Mouse (Mus musculus): ENCODE data around the gene Cald1.
A peak's percentile ranks its signal among the peaks of the same experiment; 100 is the strongest.

The Cald1 gene

DNA sequence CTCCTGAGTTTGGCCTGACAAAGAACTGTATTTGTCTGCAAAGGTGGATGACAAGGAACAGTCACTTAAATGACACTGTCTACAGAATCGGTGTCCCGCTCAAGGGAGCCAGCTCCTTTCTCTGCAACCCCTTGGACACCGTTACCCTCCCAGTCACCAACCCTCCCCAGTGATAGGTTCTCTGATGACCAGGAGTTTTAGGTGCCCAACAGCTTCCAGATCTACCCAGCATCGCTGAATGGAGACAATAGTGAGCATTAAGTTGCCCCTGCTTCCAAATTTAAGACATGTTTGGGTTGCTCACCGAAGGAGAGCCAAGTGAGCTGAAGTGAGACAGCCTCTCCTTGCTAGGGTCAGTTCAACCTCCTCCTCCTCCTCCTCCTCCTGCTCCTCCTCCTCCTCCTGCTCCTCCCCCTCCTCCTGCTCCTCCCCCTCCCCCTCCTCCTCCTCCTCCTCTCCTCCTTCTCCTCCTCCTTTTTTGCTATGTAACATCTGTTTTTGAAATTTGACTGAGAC, 70.5 kb downstream of the Cald1 start:
- DNase-seq (ENCODE audit: low read depth), result no peak

DNA sequence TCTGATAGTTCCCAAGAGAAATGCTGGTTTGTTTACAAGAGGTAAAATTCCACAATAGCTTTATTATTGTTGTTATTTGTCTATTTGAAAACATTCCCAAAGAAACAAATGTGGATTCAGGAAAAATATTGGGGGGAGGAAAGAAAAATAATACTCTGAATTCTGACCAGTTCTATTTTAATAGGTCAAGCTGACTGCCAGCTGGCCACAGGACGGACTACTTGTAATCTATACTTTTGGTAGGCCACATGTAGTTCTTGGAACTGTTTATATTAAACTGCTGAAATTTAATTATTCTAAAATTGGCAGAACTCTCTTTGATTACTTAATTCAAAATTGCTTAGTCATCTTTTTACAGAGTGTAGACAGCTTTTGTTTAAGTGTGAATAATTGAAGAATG, 73.1 kb downstream of the Cald1 start:
- no peak for DNase-seq (ENCODE audit: low read depth)

DNA sequence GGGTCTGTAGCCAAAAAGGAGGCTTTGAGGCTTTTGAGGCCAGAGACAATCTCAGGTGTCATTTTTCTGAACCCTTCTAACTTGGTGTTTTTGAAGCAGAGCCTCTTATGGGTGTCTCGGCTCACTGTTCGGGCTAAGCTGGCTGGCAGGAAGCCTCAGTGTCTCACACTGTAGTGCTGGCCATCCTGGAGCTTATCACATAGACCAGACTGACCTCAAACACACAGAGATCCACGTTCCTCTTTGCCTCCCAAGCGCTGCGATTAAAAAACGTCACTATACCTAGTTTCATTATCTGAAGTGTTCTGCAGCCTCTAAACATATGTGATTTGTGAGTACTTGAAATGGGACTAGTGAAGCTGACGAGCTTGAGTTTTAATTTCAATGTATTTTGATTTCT, 76.1 kb downstream of the Cald1 start:
- DNase-seq (ENCODE audit: low read depth), result no peak

DNA sequence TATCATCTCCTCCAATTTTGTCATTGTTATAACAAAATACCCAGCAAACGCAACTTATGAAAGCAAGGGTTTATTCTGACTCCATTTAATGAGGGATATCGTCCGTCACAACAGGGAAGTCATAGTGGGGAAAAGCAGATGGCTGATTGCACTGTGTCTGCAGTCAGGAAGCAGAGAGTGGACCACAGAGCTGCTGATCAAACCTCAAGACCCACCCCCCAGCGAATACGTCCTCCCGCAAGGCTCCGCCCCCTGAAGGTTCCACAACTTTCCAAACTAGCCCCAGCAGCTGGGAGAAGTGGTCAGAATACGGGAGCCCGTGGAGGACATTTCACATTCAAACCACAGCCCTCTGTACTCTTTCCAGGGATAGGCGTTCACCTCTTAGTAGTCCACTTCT, 76.6 kb downstream of the Cald1 start:
- DNase-seq (ENCODE audit: low read depth), result peak; percentile 5

DNA sequence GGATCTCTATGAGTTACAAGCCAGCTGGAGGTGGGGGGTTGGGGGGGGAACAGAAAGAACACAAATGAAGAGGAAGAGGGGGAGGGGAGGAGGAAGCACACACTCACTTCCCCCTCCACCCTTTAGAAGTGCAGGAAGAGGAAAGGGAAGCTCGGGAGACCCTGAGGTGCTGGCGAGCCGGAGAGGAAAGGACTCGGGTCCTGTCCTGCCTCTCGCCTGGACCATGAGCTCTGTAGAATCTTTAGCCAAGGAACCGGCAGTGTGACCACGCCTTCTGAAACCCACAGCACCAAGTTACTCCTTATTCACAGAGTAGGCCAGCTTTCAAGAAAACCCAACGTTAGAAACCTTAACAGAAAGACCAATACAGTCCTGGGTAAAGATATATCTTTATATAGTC, 83.8 kb downstream of the Cald1 start:
- DNase-seq (ENCODE audit: low read depth), result no peak

DNA sequence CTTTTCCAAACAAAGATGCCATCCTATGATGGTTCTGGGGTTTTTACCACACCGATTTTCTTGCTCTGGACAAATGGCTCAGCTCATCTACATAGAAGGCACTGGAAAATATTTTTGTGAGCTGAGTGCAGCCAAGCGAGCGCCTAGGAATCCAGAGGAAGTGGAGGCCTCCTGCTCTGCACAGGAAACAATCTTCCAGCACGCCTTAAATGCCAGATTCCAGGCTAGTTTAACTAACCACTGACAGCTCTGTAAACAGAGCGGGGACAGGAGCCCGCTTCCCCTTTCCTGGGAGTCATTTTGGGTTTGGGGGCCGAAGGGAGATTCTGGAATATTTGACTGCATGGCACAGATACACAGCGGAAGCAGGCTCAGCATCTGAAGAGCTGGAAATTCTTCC, 86.6 kb downstream of the Cald1 start:
- DNase-seq (ENCODE audit: low read depth), result no peak

DNA sequence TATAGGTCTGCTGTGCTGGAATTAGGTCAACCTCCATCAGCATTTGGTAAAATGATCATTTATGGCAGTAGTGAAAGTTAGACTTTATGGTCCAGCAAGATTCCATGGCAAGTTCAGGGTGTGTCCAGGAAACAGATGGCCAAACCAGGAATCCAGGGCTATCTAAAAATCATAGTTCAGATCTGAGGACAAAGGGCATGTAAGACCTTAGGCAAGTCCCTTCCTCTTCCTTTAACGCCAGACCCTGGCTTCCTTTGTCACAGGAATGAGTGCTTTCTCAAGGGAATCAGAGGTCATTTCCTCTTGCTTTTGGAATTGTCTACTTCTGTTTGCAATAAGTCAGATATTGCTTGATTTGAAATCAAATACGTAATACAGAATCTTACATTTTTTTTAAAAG, 90.7 kb downstream of the Cald1 start:
- DNase-seq (ENCODE audit: low read depth), result no peak

DNA sequence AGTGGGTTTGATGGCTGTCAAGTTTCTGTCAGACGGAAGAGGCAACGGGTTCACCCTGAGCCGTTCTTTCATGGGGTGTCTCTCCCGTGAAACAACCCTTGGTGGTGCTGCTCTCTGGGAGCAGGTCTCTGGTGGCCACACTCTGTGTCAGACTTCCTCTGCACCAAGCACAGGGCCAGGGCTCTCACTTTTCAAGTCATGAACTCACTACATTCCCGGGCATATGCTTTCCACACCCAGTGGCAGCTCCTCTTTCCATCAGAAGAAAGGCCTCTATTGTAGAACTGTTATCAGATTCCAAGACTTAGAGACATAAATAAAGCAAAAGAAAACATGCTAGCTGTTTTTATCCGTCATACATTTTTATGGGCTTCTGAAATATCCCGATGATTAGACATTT, 93.1 kb downstream of the Cald1 start:
- no peak for DNase-seq (ENCODE audit: low read depth)

DNA sequence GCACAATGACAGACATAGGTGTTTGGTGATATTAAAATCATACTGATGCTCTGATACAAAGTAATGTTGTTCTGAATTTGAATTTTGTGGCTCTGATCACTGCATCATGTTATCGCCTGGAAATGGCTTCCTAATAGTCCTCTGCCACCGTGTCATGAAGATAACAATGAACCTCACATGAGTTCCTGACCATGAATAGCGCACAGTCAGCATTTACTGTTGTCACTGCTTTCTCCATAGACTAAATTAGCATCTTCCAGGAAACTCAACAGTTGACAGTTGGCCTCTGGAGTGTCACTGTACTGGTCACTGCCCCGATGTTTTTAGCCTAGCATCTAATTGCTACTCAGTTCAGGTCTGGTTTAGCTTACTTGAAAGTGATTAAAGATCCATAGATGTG, 95.8 kb downstream of the Cald1 start:
- DNase-seq (ENCODE audit: low read depth), result no peak

DNA sequence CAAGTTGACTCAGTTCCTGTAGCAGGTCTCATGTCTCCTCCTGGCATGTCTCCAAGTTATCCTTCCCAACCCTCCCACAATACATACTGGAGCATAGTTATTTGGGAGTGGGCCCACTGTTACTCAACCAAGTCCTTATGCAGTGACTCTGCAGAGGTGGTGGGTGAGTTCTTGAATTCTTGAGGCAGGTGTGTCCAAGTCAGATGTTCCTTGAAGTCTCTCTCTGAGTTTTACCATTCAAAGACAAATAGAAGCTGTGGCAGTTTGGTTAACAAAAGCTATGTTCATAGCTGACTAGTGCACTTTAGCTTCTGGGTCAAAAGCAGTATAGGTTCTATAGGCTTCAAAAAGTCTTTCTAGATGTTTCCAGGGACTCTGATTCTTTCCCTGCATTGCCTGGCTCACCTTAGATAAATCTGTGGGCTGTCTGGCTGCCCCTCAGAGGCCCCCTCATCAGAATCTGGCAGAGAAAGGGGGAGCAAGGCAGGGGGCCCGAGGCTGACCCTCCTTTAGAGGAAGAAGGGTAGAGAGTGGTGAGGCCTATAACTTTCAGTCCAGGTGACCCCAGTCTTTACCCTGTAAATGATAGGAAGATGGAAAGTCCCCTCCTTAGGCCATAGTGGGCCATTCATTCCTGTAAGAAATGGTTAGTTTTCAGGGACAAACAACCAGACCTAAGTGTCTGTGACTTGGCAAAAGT, 105.3 kb downstream of the Cald1 start:
- DNase-seq (ENCODE audit: low read depth), result no peak

DNA sequence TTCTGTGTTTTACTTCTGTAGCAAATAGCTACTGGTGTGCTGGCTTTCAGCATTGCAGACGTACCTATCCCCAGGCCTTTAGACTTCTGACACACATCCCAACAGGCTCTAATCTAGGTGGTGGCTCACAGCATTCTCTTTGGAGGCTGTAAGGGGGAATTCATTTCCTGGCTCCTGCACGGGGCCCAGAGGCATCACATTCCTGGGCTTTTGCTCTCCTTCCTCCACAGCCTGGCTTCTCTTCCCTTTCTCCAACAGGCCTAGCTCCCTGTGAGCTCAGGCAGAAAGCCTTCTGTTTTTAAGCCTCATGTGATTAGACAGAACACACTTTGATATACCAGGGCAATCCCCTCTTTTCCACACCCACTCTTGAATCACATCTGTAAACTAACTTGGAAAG, 109.2 kb downstream of the Cald1 start:
- DNase-seq (ENCODE audit: low read depth), result no peak

DNA sequence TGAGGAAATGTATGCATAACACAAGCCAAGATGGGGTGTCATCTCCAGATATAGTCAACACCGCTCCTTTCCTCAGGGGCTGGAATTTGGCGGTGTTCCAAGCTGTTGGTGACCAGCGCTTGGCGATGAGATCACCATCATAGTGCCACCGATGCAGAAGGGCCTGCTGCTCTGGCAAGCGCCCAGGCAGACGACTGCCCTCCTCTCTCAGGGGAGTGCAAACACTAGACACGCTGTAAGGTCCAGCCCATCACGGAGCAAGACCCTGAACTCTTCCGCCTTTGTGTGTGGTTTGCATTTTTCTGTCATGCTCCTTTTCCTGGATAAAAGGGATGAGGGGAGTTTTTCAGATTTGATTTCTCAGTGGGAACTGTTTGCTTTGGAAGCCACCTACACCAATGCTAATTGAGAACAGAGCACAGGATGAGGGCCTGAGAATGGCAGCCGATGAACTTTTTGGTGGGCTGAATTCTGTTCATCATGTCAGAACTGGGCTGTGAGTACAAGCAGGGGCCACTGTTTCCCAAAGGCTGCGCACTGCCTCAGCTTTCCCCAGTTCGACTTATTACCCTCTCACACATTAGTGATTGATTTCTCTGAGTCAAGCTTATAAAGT, 110.5 kb downstream of the Cald1 start:
- DNase-seq (ENCODE audit: low read depth), result no peak

DNA sequence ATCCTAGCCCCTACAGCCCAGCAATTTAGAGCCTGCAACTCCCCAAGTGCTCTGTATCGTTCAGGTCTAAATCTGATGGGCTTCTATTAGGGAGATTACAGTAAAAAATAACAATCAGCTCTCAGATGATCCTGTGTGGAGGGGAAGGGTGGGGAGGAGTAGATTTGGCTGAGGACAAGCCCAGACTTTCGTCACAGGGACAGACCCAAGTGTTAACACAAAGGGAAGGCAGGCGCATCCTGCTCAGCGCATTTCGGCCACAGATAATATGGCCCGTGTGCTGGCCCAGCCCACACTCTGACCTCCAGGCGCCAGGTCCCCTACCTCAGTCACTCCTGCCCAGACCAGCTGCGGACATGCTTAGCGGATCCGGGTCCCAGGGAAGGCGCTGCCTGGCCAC, 111.0 kb downstream of the Cald1 start:
- no peak for DNase-seq (ENCODE audit: low read depth)

DNA sequence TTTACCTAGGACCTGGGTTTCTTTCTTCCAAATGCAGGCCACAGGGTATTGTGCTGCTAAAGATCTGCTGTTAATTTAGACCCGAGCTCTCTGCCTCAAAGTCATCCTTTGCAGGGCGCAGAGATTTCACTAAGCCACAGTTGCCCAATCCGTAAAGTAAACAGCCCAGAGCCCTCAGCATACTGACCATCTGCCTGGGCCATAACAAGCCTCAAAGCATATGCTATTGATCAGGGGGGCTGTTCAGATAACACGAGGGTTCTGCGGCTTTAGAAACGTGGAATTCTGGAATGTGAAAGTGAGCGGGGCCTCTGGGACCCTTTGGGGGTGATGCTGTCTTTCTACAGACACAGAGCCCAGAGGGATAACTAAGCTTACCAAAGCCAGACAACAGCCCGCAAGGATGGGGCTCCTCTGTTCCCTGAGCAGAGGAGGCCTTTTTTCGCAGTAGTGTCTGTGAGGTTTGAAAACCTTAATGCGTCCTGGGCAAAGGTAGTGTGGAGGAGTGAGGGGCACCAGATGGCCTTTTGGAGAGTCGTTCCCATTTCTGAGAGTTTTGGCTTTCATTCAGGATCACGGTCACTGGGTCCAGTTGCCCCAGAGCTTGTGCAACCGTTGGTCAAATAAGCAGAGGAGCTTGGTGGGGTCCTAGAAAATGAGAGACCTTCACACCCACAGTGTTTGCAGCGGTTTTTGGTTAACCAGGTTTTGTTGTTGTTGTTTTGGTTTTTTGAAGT, 111.8 kb downstream of the Cald1 start:
- DNase-seq (ENCODE audit: low read depth), result no peak

DNA sequence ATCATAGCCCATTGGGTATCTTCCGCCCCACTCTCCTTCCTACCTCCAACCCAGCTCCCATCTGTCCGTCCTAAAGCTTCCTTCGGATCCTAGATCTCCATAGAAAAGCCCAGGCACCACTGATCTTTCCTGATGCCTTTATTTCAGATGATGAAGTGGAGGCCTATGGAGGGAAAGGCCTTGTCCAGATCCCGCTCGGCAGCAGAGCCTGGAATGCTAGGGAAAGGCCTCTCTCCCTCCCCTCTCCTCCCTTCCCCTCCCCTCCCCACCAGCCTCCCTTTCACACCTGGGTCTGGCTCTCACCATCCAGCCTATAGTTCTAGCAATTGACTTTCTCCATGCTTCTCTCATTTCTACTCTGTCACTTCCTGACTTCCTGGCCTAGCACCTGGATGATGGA, 112.5 kb downstream of the Cald1 start:
- no peak for DNase-seq (ENCODE audit: low read depth)

DNA sequence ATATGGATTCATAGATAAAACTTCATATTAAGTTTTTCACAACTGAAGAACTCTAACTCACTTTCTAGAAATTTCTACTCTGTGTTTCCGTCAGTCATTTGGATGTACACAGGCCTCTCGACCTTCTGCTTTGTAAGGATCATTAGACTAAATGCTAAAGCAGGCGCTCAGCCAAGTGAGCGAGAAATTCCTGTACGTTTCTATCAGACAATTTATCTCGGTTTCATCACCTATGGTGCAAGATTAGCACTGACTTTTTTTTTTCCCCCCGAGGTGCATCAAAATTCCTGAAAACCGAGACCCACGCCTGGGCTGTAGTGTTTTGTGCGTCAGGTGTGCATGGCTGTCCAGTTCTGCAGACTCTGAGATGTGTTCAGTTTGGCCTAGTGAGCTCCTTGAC, 113.3 kb downstream of the Cald1 start:
- no peak for DNase-seq (ENCODE audit: low read depth)

DNA sequence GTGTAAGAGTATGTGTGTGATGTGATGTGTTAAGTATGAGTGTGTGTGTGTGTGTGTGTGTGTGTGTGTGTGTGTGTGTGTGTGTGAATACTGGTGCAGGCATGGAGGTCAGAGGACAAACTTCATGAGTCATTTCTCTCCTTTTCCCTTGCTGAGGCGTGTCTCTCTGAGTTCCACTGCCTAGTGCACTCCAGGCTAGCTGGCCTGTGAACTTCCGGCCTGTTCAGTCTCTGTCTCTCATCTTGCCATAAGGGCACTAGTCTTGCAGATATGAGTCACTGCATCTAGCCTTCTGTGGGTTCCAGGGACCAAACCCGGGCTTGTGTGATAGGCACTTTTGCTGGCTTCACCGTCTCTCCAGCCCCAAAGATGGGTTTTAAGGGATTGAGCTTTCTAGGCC, 114.9 kb downstream of the Cald1 start:
- no peak for DNase-seq (ENCODE audit: low read depth)

DNA sequence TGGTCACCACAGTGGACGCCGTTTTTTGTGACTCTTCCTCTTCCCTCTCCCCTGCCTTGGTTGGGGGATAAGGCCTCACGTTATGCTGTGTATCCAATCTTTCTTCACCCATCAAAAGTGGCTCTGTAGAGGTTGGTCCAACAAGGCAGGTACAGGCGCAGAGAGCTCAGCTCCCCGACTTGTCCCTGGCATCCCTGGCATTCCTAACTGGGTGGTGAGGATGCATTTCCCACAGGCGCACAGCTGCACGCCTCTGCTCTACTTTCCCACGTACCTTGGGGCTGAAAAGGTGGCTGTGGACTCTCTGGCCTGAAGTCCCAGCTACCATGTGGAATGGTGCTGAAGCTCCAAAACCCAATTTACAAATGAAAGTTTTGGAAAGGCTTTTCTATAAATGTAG, 115.5 kb downstream of the Cald1 start:
- DNase-seq (ENCODE audit: low read depth), result no peak

DNA sequence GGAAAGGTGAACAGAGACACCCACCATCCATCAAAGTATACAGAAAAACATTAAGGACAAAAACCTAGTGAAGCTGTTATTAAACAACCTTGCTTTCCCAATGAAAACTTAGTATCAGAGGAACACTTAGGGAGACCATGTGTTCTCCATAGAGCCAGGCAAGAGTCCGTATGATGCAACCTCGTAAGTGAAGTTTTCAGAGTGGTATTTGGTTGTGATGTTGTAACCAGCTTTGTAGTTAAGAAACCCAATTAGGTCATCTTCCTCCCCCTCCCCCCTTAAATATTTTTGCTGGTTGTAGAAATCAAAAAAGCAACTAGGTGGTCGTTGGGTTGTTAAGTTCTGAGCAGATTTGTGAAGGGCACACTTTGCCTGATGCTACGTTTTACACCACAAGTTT, 116.3 kb downstream of the Cald1 start:
- DNase-seq (ENCODE audit: low read depth), result no peak

DNA sequence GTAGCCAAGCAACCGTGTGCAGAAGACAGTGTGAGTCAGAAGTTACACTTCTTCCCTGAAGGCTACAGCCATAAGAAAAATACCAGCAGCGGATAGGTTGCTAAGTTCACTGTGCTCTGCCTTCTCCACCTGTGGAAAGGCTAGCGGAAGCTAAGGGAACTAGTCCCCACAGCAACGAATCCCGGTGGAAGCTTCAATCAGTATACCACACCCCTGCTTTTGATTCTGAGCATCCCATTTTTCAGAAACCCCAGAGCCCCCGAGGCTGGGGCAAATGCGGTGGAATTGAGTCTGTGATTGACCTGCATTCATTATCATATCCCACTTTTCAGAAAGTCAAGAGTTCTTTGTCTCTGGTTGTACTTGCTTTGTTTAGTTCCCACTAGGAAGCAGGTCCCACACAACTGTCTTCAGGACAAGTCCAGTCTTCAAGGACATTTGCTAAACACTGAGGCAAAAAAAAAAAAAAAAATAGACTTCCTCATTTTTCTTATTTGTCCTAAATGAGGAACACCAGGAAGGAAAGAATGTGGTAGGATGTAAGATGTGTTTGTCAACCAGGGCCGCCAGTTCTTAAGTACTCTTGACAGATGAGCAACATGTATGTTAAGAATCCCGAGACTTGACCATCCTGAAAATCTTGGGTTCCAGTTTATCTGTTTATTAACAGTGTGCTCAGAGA, 118.0 kb downstream of the Cald1 start:
- no peak for DNase-seq (ENCODE audit: low read depth)

DNA sequence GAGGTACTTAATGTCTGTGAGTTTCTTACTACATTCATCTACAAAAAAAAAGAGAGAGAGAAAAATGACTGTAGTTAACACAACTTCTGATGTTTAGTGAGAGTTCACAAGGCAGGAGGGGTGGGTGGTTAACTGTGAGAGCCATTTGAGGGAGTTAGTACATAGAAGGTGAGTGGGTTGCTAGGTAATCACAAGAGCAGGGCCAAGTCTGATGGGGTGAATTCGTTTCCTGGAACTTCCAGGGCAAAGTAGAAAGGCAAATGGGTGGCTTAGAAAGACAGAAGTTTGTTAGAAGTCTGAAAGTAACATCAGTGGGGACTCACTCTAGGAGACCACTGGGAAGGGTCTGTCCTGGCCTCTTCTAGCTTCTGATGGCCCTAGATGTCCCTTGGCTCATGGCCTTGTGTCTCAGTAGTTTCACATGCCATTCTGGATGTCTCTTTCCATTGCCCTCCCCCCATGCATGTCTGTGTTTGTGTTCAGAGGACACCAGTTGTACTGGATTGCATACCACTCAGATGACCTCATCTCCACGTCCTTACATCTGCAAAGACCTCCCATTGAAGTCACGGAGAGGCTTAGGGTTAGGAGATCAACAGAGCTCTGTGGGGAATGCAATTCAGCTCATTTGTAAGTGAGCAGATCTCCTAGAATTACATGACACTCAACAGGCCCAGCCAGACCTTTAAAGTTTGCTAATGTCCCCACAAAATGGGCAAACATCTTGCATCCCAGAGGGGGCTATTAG, 118.8 kb downstream of the Cald1 start:
- no peak for DNase-seq (ENCODE audit: low read depth)

DNA sequence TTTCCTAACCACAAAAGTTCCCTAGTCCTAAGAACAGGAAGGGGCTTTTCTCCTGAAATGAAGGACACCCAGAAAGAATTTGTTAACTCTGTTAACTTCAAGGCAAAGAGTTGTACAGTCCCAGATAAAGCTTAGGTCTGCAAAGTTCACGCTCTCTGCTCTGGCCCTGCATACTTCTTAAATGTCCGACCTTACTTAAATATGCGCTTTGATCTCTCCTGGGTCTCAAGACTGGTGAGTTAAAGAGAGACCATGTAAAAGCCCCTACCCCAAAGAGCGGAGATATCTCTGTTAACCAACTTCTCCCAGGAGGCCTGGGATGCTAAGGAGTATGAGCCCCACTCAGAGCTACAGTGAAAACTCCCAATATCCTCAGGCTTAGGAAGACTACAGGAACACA, 119.4 kb downstream of the Cald1 start:
- no peak for DNase-seq (ENCODE audit: low read depth)

All from induced T-regulatory cell, adult 2 months (primary cell).